Mouse (Mus musculus): ENCODE results near the gene Trpm8. TPM values are rescaled to one million over a fixed set of nuclear protein-coding genes. Genes with fewer than 3 reads are reported as not detected.
A peak's percentile ranks its signal among the peaks of the same experiment; 100 is the strongest.

Trpm8 gene
- polyA plus RNA-seq, 1 experiment from 2014 or later = not detected

- H3K4me1 ChIP-seq (replicated peaks; ENCODE audit: control insufficient read depth, insufficient read depth, low read length) = no peaks in the 10 kb centered on the region
- H3K36me3 ChIP-seq (ENCODE audit: control insufficient read depth, insufficient read depth, low read length) = no peaks in the 10 kb centered on the region
- ATAC-seq (replicated peaks; ENCODE audit: low FRiP score) = no peak; the same call in 1 of the 2 replicates
- H3K27me3 ChIP-seq (replicated peaks; ENCODE audit: control insufficient read depth, insufficient read depth, low read length) = no peaks in the 10 kb centered on the region
- no peak for DNase-seq (ENCODE audit: low spot score)
- H3K27ac ChIP-seq (ENCODE audit: low read depth, low read length) = no peak overlapping the region
- no peak overlapping the region for H3K4me2 ChIP-seq
- peaks cover 68% of the 10 kb centered on the region for H3K9me3 ChIP-seq (ENCODE audit: control insufficient read depth, low read length)
- WGBS = 35% methylated on average over 3 of the region's 3 CpGs
- H3K4me3 ChIP-seq (ENCODE audit: low read depth, low read length) = no peak overlapping the region
- no peak overlapping the region for H3K9ac ChIP-seq (ENCODE audit: low read depth, low read length)
Observed at GRCm38 (mm10) chr1:88288056-88288788, 10.8 kb downstream of the Trpm8 start.

DNA sequence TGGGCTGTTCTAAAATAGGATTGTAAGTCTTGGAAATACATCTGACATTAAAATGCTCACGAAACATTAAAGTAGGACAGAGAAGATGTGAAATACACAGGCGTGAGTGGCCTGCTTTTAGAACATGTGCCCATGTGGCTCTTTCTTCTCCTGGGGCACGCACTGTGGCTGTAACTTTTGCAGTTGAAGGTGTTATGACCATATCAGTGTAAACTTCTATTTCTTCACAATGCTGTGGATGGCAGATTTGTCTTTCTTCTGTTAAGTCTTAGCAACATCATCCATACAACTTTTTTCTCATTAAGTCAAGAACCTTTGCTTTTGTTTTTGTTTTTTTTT, 11.3 kb downstream of the Trpm8 start:
- H3K4me2 ChIP-seq = no peak overlapping the region
- ATAC-seq (replicated peaks; ENCODE audit: low FRiP score) = no peak
- no peak overlapping the region for H3K4me3 ChIP-seq (ENCODE audit: low read depth, low read length)
- H3K9me3 ChIP-seq (ENCODE audit: control insufficient read depth, low read length) = peaks cover 64% of the 10 kb centered on the region
- H3K36me3 ChIP-seq (ENCODE audit: control insufficient read depth, insufficient read depth, low read length) = no peaks in the 10 kb centered on the region
- no peaks in the 10 kb centered on the region for H3K4me1 ChIP-seq (replicated peaks; ENCODE audit: control insufficient read depth, insufficient read depth, low read length)
- no peak overlapping the region for H3K9ac ChIP-seq (ENCODE audit: low read depth, low read length)
- no peak for DNase-seq (ENCODE audit: low spot score)
- 67% methylated on average over 3 of the region's 3 CpGs for WGBS
- H3K27me3 ChIP-seq (replicated peaks; ENCODE audit: control insufficient read depth, insufficient read depth, low read length) = no peaks in the 10 kb centered on the region
- no peak overlapping the region for H3K27ac ChIP-seq (ENCODE audit: low read depth, low read length)

DNA sequence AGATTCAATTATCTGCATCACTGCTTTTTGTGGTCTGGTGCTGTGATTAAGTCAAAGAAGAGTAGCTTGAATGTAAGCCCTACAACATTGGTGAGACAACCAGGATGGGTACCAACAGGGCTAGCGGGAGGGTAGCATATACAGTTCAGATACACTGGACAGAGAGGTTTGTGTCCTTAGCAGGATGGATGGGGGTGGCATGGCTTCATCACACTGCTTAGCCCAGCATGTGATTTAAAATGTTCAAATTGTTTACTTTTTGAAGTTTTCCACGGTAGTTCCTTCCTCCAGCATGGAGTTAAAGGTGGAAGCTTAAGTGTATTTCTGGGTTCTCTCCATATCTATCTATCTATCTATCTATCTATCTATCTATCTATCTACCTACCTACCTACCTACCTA, 11.7 kb downstream of the Trpm8 start:
- Histone ChIP-seq H3K27me3 (replicated peaks; ENCODE audit: control insufficient read depth, insufficient read depth, low read length) (no peaks in the 10 kb centered on the region), H3K4me3 (ENCODE audit: low read depth, low read length) (no peak overlapping the region), H3K27ac (ENCODE audit: low read depth, low read length) (no peak overlapping the region), H3K9me3 (ENCODE audit: control insufficient read depth, low read length) (peaks cover 60% of the 10 kb centered on the region), H3K4me1 (replicated peaks; ENCODE audit: control insufficient read depth, insufficient read depth, low read length) (no peaks in the 10 kb centered on the region), H3K4me2 (no peak overlapping the region), H3K9ac (ENCODE audit: low read depth, low read length) (no peak overlapping the region), H3K36me3 (ENCODE audit: control insufficient read depth, insufficient read depth, low read length) (no peaks in the 10 kb centered on the region)
- WGBS = 41% methylated on average over 2 of the region's 2 CpGs
- no peak for ATAC-seq (replicated peaks; ENCODE audit: low FRiP score)
- no peak for DNase-seq (ENCODE audit: low spot score)

GRCm38 (mm10) chr1:88289917-88290316, 12.5 kb downstream of the Trpm8 start:
- 34% methylated on average over 4 of the region's 4 CpGs for WGBS
- H3K9me3 ChIP-seq (ENCODE audit: control insufficient read depth, low read length) = peaks cover 59% of the 10 kb centered on the region
- no peak overlapping the region for H3K9ac ChIP-seq (ENCODE audit: low read depth, low read length)
- H3K36me3 ChIP-seq (ENCODE audit: control insufficient read depth, insufficient read depth, low read length) = no peaks in the 10 kb centered on the region
- ATAC-seq (replicated peaks; ENCODE audit: low FRiP score) = no peak
- no peak overlapping the region for H3K4me3 ChIP-seq (ENCODE audit: low read depth, low read length)
- H3K27me3 ChIP-seq (replicated peaks; ENCODE audit: control insufficient read depth, insufficient read depth, low read length) = no peaks in the 10 kb centered on the region
- H3K4me1 ChIP-seq (replicated peaks; ENCODE audit: control insufficient read depth, insufficient read depth, low read length) = no peaks in the 10 kb centered on the region
- H3K4me2 ChIP-seq = no peak overlapping the region
- peak; percentile 68 for DNase-seq (ENCODE audit: low spot score)
- H3K27ac ChIP-seq (ENCODE audit: low read depth, low read length) = no peak overlapping the region

GRCm38 (mm10) chr1:88290511-88290910, 13.1 kb downstream of the Trpm8 start:
- ATAC-seq (replicated peaks; ENCODE audit: low FRiP score) (no peak), DNase-seq (ENCODE audit: low spot score) (no peak)
- H3K9ac ChIP-seq (ENCODE audit: low read depth, low read length) = no peak overlapping the region
- no peaks in the 10 kb centered on the region for H3K27me3 ChIP-seq (replicated peaks; ENCODE audit: control insufficient read depth, insufficient read depth, low read length)
- no peaks in the 10 kb centered on the region for H3K4me1 ChIP-seq (replicated peaks; ENCODE audit: control insufficient read depth, insufficient read depth, low read length)
- H3K27ac ChIP-seq (ENCODE audit: low read depth, low read length) = no peak overlapping the region
- 60% methylated on average over 1 of the region's 1 CpGs for WGBS
- peaks cover 55% of the 10 kb centered on the region for H3K9me3 ChIP-seq (ENCODE audit: control insufficient read depth, low read length)
- H3K4me3 ChIP-seq (ENCODE audit: low read depth, low read length) = no peak overlapping the region
- no peak overlapping the region for H3K4me2 ChIP-seq
- no peaks in the 10 kb centered on the region for H3K36me3 ChIP-seq (ENCODE audit: control insufficient read depth, insufficient read depth, low read length)

- Histone ChIP-seq H3K27ac (ENCODE audit: low read depth, low read length) (no peak overlapping the region), H3K9me3 (ENCODE audit: control insufficient read depth, low read length) (peaks cover 55% of the 10 kb centered on the region), H3K36me3 (ENCODE audit: control insufficient read depth, insufficient read depth, low read length) (no peaks in the 10 kb centered on the region), H3K27me3 (replicated peaks; ENCODE audit: control insufficient read depth, insufficient read depth, low read length) (no peaks in the 10 kb centered on the region), H3K4me2 (no peak overlapping the region), H3K4me1 (replicated peaks; ENCODE audit: control insufficient read depth, insufficient read depth, low read length) (no peaks in the 10 kb centered on the region), H3K4me3 (ENCODE audit: low read depth, low read length) (no peak overlapping the region), H3K9ac (ENCODE audit: low read depth, low read length) (no peak overlapping the region)
- DNase-seq (ENCODE audit: low spot score) (peak; percentile 32), ATAC-seq (replicated peaks; ENCODE audit: low FRiP score) (no peak)
- WGBS = 60% methylated on average over 3 of the region's 3 CpGs
Observed at GRCm38 (mm10) chr1:88291409-88292005, 14.0 kb downstream of the Trpm8 start.

DNA sequence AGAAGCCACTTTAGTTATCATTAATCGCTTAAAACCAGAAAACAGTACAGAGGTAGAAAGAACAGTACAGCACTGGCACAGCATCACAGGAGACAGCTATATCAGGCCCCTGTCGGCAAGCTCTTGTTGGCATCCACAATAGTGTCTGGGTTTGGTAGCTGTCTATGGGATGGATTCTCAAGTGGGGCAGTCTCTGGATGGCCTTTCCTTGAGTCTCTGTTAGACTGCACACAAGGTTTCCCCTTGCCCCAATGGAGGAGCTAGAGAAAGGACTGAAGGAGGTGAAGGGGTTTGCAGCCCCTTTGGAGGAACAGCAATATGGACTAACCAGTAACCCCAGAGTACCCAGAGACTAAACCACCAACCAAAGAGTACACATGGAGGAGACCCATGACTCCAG, 14.6 kb downstream of the Trpm8 start:
- Histone ChIP-seq H3K4me2 (no peak overlapping the region), H3K36me3 (ENCODE audit: control insufficient read depth, insufficient read depth, low read length) (no peaks in the 10 kb centered on the region), H3K4me1 (replicated peaks; ENCODE audit: control insufficient read depth, insufficient read depth, low read length) (no peaks in the 10 kb centered on the region), H3K9me3 (ENCODE audit: control insufficient read depth, low read length) (peaks cover 51% of the 10 kb centered on the region), H3K4me3 (ENCODE audit: low read depth, low read length) (no peak overlapping the region), H3K9ac (ENCODE audit: low read depth, low read length) (no peak overlapping the region), H3K27me3 (replicated peaks; ENCODE audit: control insufficient read depth, insufficient read depth, low read length) (no peaks in the 10 kb centered on the region), H3K27ac (ENCODE audit: low read depth, low read length) (no peak overlapping the region)
- DNase-seq (ENCODE audit: low spot score) (peak; percentile 33), ATAC-seq (replicated peaks; ENCODE audit: low FRiP score) (no peak)
- WGBS = 53% methylated on average over 2 of the region's 2 CpGs

DNA sequence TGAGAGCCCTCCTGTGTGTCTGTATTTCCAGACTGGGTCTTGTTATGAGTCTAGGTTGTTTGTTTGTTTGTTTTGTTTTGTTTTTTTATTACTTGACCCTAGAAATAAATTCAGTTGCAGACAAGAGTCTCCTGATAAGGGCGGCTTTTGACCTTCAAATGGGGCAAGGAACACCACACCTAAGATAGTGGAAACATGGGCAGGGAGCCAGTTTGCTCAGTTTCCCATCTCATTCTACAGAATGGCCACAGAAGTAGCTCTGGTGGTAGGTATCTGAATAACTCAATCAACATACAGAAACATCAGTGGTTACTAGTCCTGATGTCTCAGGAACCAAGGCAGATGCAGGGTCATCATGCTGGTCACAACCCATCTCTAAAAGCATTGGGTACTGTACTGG, 17.2 kb downstream of the Trpm8 start:
- Histone ChIP-seq H3K27me3 (replicated peaks; ENCODE audit: control insufficient read depth, insufficient read depth, low read length) (no peaks in the 10 kb centered on the region), H3K4me2 (no peak overlapping the region), H3K36me3 (ENCODE audit: control insufficient read depth, insufficient read depth, low read length) (0 out of 2 replicates have a peak, but pooled peaks cover 2% of the 10 kb centered on the region), H3K9me3 (ENCODE audit: control insufficient read depth, low read length) (peaks cover 56% of the 10 kb centered on the region), H3K4me1 (replicated peaks; ENCODE audit: control insufficient read depth, insufficient read depth, low read length) (no peaks in the 10 kb centered on the region), H3K9ac (ENCODE audit: low read depth, low read length) (no peak overlapping the region), H3K27ac (ENCODE audit: low read depth, low read length) (no peak overlapping the region), H3K4me3 (ENCODE audit: low read depth, low read length) (no peak overlapping the region)
- WGBS = 17% methylated on average over 1 of the region's 1 CpGs
- DNase-seq (ENCODE audit: low spot score) = no peak
- ATAC-seq (replicated peaks; ENCODE audit: low FRiP score) = no peak

Measured in liver, embryonic 11.5 days (tissue).